Comparison of ENCODE assay signal across 9 mouse cellular contexts in the genomic region with DNA sequence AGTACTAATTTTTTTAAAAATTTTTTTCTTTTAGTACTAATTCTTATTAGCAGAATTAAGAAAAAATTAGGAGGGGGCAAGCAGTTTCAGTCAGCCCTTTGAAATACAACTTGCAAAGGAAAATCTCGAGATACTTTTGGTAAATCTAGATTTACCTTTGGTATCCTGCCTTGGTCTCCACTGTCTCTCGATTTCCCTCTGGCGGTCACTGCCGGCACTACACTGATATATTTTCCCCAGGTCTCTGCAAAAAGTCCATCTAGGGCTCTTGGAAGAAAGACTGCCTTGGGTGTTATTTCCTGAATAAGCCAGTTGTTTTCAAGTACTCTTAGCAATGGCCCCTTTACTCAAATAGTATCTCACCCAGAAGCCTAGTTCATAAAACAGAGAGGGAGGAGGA.
DNase-seq lines count a peak whose midpoint lies in the region; ATAC-seq and TF ChIP-seq lines count a peak whose summit lies in the region.
"Had no signal": no experiment of that assay in that cellular context is flagged by ENCODE, and none has a peak within 500 bp of the region (broad histone marks: within the 10 kb centered on the region; RNA-seq: fewer than 3 reads in every experiment).

No protein-coding gene starts in this region.

- ATAC-seq in kidney, embryonic 14.5 days (ENCODE audit: low FRiP score, low TSS enrichment), result no peak
- ATAC-seq in cerebellum, adult (ENCODE audit: insufficient number of reproducible peaks, low FRiP score, low TSS enrichment), result peak; percentile 58
- ATAC-seq in kidney, postnatal 0 days (replicated peaks; ENCODE audit: low FRiP score, low read depth), result no peak
- no peak for ATAC-seq in liver, embryonic 11.5 days (replicated peaks; ENCODE audit: low FRiP score)
- ATAC-seq in neural tube, embryonic 15.5 days (ENCODE audit: low FRiP score), result peak; percentile 72

- WGBS in kidney, embryonic 14.5 days, result 8% methylated on average over 4 of the region's 4 CpGs
- 2% methylated on average over 4 of the region's 4 CpGs for WGBS in kidney, postnatal 0 days
- 11% methylated on average over 4 of the region's 4 CpGs for WGBS in liver, embryonic 11.5 days
- 5% methylated on average over 4 of the region's 4 CpGs for WGBS in neural tube, embryonic 15.5 days

- no peak overlapping the region for H3K27ac ChIP-seq in kidney, embryonic 14.5 days (ENCODE audit: low read depth, low read length)
- no peak overlapping the region for H3K27ac ChIP-seq in kidney, postnatal 0 days
- H3K27ac ChIP-seq in liver, embryonic 11.5 days (ENCODE audit: low read depth, low read length), result no peak overlapping the region
- no peak overlapping the region for H3K27ac ChIP-seq in neural tube, embryonic 15.5 days (replicated peaks)
- H3K27ac ChIP-seq: embryonic facial prominence, embryonic 12.5 days had no signal

- no peak overlapping the region for H3K4me2 ChIP-seq in kidney, embryonic 14.5 days (replicated peaks; ENCODE audit: low read depth, low read length)
- no peak overlapping the region for H3K4me2 ChIP-seq in kidney, postnatal 0 days (ENCODE audit: low read length)
- H3K4me2 ChIP-seq in liver, embryonic 11.5 days, result no peak overlapping the region
- H3K4me2 ChIP-seq in neural tube, embryonic 15.5 days, result no peak overlapping the region
- H3K4me2 ChIP-seq: embryonic facial prominence, embryonic 12.5 days had no signal

- DNase-seq in kidney, adult 11 months, result peak; percentile 36
- peak; percentile 78 for DNase-seq in forelimb bud, embryonic 11.5 days (ENCODE audit: low read depth, low spot score)
- peak; percentile 80 for DNase-seq in kidney, postnatal 0 days (ENCODE audit: low spot score)
- DNase-seq in liver, embryonic 11.5 days (ENCODE audit: low spot score), result peak; percentile 40
- peak; percentile 75 for DNase-seq in thymus, postnatal 0 days (ENCODE audit: low spot score)

- H3K4me1 ChIP-seq in kidney, embryonic 14.5 days (ENCODE audit: control insufficient read depth, insufficient read depth, low read length), result no peaks in the 10 kb centered on the region
- H3K4me1 ChIP-seq in kidney, postnatal 0 days (replicated peaks; ENCODE audit: insufficient read depth, low read length), result no peaks in the 10 kb centered on the region
- H3K4me1 ChIP-seq in liver, embryonic 11.5 days (replicated peaks; ENCODE audit: control insufficient read depth, insufficient read depth, low read length), result no peaks in the 10 kb centered on the region
- no peaks in the 10 kb centered on the region for H3K4me1 ChIP-seq in neural tube, embryonic 15.5 days
- H3K4me1 ChIP-seq: embryonic facial prominence, embryonic 12.5 days had no signal

- TF ChIP-seq CTCF in kidney, postnatal 0 days (IDR thresholded peaks at IDR 0.05; ENCODE audit: low read depth), result peak; percentile 91

- H3K36me3 ChIP-seq in kidney, embryonic 14.5 days (ENCODE audit: control insufficient read depth, insufficient read depth, low read length), result no peaks in the 10 kb centered on the region
- no peaks in the 10 kb centered on the region for H3K36me3 ChIP-seq in kidney, postnatal 0 days (ENCODE audit: insufficient read depth, low read length)
- H3K36me3 ChIP-seq in liver, embryonic 11.5 days (ENCODE audit: control insufficient read depth, insufficient read depth, low read length), result no peaks in the 10 kb centered on the region
- H3K36me3 ChIP-seq in neural tube, embryonic 15.5 days, result no peaks in the 10 kb centered on the region
- H3K36me3 ChIP-seq: embryonic facial prominence, embryonic 12.5 days had no signal

- H3K9ac ChIP-seq in kidney, embryonic 14.5 days (ENCODE audit: low read depth, low read length), result no peak overlapping the region
- no peak overlapping the region for H3K9ac ChIP-seq in kidney, postnatal 0 days (ENCODE audit: low read depth, low read length)
- H3K9ac ChIP-seq in liver, embryonic 11.5 days (ENCODE audit: low read depth, low read length), result no peak overlapping the region
- no peak overlapping the region for H3K9ac ChIP-seq in neural tube, embryonic 15.5 days (replicated peaks)
- H3K9ac ChIP-seq: embryonic facial prominence, embryonic 12.5 days had no signal

- H3K4me3 ChIP-seq in kidney, embryonic 14.5 days (ENCODE audit: low read length), result no peak overlapping the region
- no peak overlapping the region for H3K4me3 ChIP-seq in kidney, postnatal 0 days (replicated peaks; ENCODE audit: low read depth, low read length)
- H3K4me3 ChIP-seq in liver, embryonic 11.5 days (ENCODE audit: low read depth, low read length), result no peak overlapping the region
- no peak overlapping the region for H3K4me3 ChIP-seq in neural tube, embryonic 15.5 days (replicated peaks)
- H3K4me3 ChIP-seq: embryonic facial prominence, embryonic 12.5 days had no signal

- no peaks in the 10 kb centered on the region for H3K27me3 ChIP-seq in kidney, embryonic 14.5 days (ENCODE audit: control insufficient read depth, insufficient read depth, low read length)
- no peaks in the 10 kb centered on the region for H3K27me3 ChIP-seq in kidney, postnatal 0 days (ENCODE audit: insufficient read depth, low read length)
- H3K27me3 ChIP-seq in liver, embryonic 11.5 days (replicated peaks; ENCODE audit: control insufficient read depth, insufficient read depth, low read length), result no peaks in the 10 kb centered on the region
- no peaks in the 10 kb centered on the region for H3K27me3 ChIP-seq in neural tube, embryonic 15.5 days (replicated peaks)
- H3K27me3 ChIP-seq: embryonic facial prominence, embryonic 12.5 days had no signal

- no peaks in the 10 kb centered on the region for H3K9me3 ChIP-seq in kidney, embryonic 14.5 days (ENCODE audit: control insufficient read depth, low read length)
- H3K9me3 ChIP-seq in kidney, postnatal 0 days (replicated peaks; ENCODE audit: low read length), result no peaks in the 10 kb centered on the region
- no peaks in the 10 kb centered on the region for H3K9me3 ChIP-seq in liver, embryonic 11.5 days (ENCODE audit: control insufficient read depth, low read length)
- no peaks in the 10 kb centered on the region for H3K9me3 ChIP-seq in neural tube, embryonic 15.5 days (replicated peaks)
- H3K9me3 ChIP-seq: embryonic facial prominence, embryonic 12.5 days had no signal

Comparison
In these comparisons a context has a peak if more than half of its experiments do, and no peak if none do; other contexts are left out.
1. ATAC-seq: peak in cerebellum, adult (single experiment) and neural tube, embryonic 15.5 days (single experiment); none in kidney, embryonic 14.5 days (single experiment), kidney, postnatal 0 days (single experiment) and liver, embryonic 11.5 days (single experiment).
2. Peak in every context shown above with its lines, with median percentiles within 50 percentile points of each other: DNase-seq.